In the genomic region with DNA sequence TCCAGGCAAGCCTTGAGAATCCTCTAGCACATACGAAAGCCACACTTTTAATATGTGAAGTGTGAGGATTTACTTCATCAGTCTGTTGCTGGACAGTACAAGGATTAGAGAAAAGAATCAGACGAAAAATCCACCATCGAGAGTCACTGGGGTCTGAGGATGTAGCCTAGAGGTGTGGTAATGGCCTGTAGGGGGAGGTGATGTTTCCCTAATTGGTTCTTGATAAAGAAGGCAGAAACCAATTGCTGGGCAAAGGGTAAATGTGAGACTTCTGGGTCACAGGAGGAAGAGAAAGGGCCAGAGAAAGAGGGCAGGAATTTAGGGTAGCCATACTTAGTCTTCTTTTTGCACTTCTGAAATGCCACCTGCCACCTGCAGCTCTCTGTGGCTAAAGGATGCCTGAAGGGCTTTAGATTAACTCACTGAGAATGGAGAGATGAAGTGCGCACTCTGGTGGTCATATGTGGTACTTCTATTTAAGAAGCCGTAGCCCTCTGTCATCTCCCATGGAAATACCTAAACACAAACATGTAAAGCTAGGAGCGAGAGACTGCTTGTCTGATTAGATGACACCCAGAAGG, we compare ENCODE assay signal across 7 mouse cellular contexts. TPM values are rescaled to one million over a fixed set of nuclear protein-coding genes. Genes with fewer than 3 reads are reported as not detected.
DNase-seq lines count a peak whose midpoint lies in the region; TF ChIP-seq lines count a peak whose summit lies in the region.

No protein-coding gene starts in this region.

- H3K27ac ChIP-seq in embryonic facial prominence, embryonic 10.5 days (replicated peaks) = no peak overlapping the region
- no peak overlapping the region for H3K27ac ChIP-seq in kidney, adult 2 months (ENCODE audit: insufficient read depth, low read depth, low read length)
- no peak overlapping the region for H3K27ac ChIP-seq in liver, adult 2 months (replicated peaks; ENCODE audit: insufficient read depth, low read depth, low read length)

- no peaks in the 10 kb centered on the region for H3K9me3 ChIP-seq in embryonic facial prominence, embryonic 10.5 days

- no peaks in the 10 kb centered on the region for H3K4me1 ChIP-seq in embryonic facial prominence, embryonic 10.5 days
- no peaks in the 10 kb centered on the region for H3K4me1 ChIP-seq in kidney, adult 2 months (ENCODE audit: control insufficient read depth, insufficient read depth, low read length)
- peaks cover 1% of the 10 kb centered on the region; the same call in 1 of the 2 replicates for H3K4me1 ChIP-seq in liver, adult 2 months (ENCODE audit: control insufficient read depth, insufficient read depth, low read length)

- no peak for TF ChIP-seq POLR2A in kidney, adult 2 months (IDR thresholded peaks at IDR 0.05; ENCODE audit: low read depth, low read length)
- no peak for TF ChIP-seq POLR2A in liver, adult 2 months (IDR thresholded peaks at IDR 0.05; ENCODE audit: extremely low read depth, insufficient read depth, low read length)

- H3K27me3 ChIP-seq in embryonic facial prominence, embryonic 10.5 days (replicated peaks; ENCODE audit: low read depth, poor library complexity, severe bottlenecking) = no peaks in the 10 kb centered on the region
- H3K27me3 ChIP-seq in kidney, adult 2 months (replicated peaks; ENCODE audit: control insufficient read depth, insufficient read depth, low read length) = no peaks in the 10 kb centered on the region
- H3K27me3 ChIP-seq in liver, adult 2 months (ENCODE audit: control insufficient read depth, insufficient read depth, low read length) = no peaks in the 10 kb centered on the region

- no peak overlapping the region for H3K4me3 ChIP-seq in embryonic facial prominence, embryonic 10.5 days
- H3K4me3 ChIP-seq in kidney, adult 2 months (ENCODE audit: insufficient read depth, low read depth, low read length) = no peak overlapping the region
- no peak overlapping the region for H3K4me3 ChIP-seq in liver, adult 2 months (ENCODE audit: insufficient read depth, low read depth, low read length)

- DNase-seq in 3T3-L1 (ENCODE audit: low read depth, low spot score) = peak; percentile 88
- peak; percentile 89 for DNase-seq in A20 (ENCODE audit: low read depth, low spot score)
- peak; percentile 64 for DNase-seq in adrenal gland, postnatal 14 days
- DNase-seq in embryonic facial prominence, embryonic 10.5 days (ENCODE audit: low spot score) = peak; percentile 58
- peak; percentile 70 for DNase-seq in kidney, adult 2 months
- peak; percentile 62 for DNase-seq in liver, adult 2 months (ENCODE audit: extremely low read depth, low read depth, low spot score)
- DNase-seq in right cerebral cortex, postnatal 10 days (ENCODE audit: low spot score in 2 of 2) = peak; percentile 45 to 55

- H3K79me2 ChIP-seq in liver, adult 2 months (ENCODE audit: control insufficient read depth, insufficient read depth, low read length) = no peaks in the 10 kb centered on the region

- H3K36me3 ChIP-seq in embryonic facial prominence, embryonic 10.5 days (replicated peaks) = no peaks in the 10 kb centered on the region
- no peaks in the 10 kb centered on the region for H3K36me3 ChIP-seq in kidney, adult 2 months (ENCODE audit: control insufficient read depth, insufficient read depth, low read length)
- H3K36me3 ChIP-seq in liver, adult 2 months (ENCODE audit: control insufficient read depth, insufficient read depth, low read length) = no peaks in the 10 kb centered on the region

- no peak overlapping the region for H3K9ac ChIP-seq in liver, adult 2 months (ENCODE audit: low read depth, low read length)

- TF ChIP-seq CTCF in kidney, adult 2 months (conservative IDR thresholded peaks at IDR 0.05; ENCODE audit: insufficient read depth, insufficient read length, low read depth, low read length) = peak; percentile 51
- peak; percentile 55 for TF ChIP-seq CTCF in liver, adult 2 months (IDR thresholded peaks at IDR 0.05; ENCODE audit: low read depth, low read length)

- 33% methylated on average over 6 of the region's 6 CpGs for WGBS in embryonic facial prominence, embryonic 10.5 days
- WGBS in kidney, adult 2 months = 23% methylated on average over 6 of the region's 6 CpGs
- WGBS in liver, adult 2 months = 18% methylated on average over 6 of the region's 6 CpGs

RNA-seq across cellular contexts. Expression of a gene that starts 3.2 kb away (rescaled TPM):
- 0.41 and 1.2 TPM in 2 replicates for total RNA-seq in adrenal gland, postnatal 14 days (2021)
- polyA plus RNA-seq in embryonic facial prominence, embryonic 10.5 days (2016; fragmentation: Nextera tagmentation; extraction: Ambion mirVana) = not detected in 2 replicates
- 1.7 and 2.4 TPM in 2 replicates for polyA plus RNA-seq in kidney, adult 2 months (2012; rRNA removed)
- 1.7 and 1.9 TPM in 2 replicates for total RNA-seq in liver, adult 2 months (2014; rRNA removed)
- polyA plus RNA-seq in liver, adult 2 months (2012; rRNA removed) = 0.93 and 2.0 TPM in 2 replicates

RNA-seq across cellular contexts. Expression of a gene that starts 29.0 kb away (rescaled TPM):
- total RNA-seq in adrenal gland, postnatal 14 days (2021) = 97.4 and 109 TPM in 2 replicates
- 36.5 and 39.6 TPM in 2 replicates for polyA plus RNA-seq in embryonic facial prominence, embryonic 10.5 days (2016; fragmentation: Nextera tagmentation; extraction: Ambion mirVana)
- 3.7 and 4.7 TPM in 2 replicates for polyA plus RNA-seq in kidney, adult 2 months (2012; rRNA removed)
- 27.9 and 29.1 TPM in 2 replicates for total RNA-seq in liver, adult 2 months (2014; rRNA removed)
- 3.3 and 3.5 TPM in 2 replicates for polyA plus RNA-seq in liver, adult 2 months (2012; rRNA removed)

RNA-seq across cellular contexts. Expression of a gene that starts 51.6 kb away (rescaled TPM):
- 8.7 and 10.3 TPM in 2 replicates for total RNA-seq in adrenal gland, postnatal 14 days (2021)
- polyA plus RNA-seq in embryonic facial prominence, embryonic 10.5 days (2016; fragmentation: Nextera tagmentation; extraction: Ambion mirVana) = 4.7 and 5.7 TPM in 2 replicates
- polyA plus RNA-seq in kidney, adult 2 months (2012; rRNA removed) = 1.7 and 2.4 TPM in 2 replicates
- total RNA-seq in liver, adult 2 months (2014; rRNA removed) = 1.8 and 1.9 TPM in 2 replicates
- polyA plus RNA-seq in liver, adult 2 months (2012; rRNA removed) = 0.47 and 0.87 TPM in 2 replicates
